ENCODE assay signal across 9 mouse cellular contexts in genomic region chr6:101376511-101377166, GRCm38 (mm10). TPM values are rescaled to one million over a fixed set of nuclear protein-coding genes. Genes with fewer than 3 reads are reported as not detected.
DNase-seq lines count a peak whose midpoint lies in the region; ATAC-seq and TF ChIP-seq lines count a peak whose summit lies in the region.
"Had no signal": no experiment of that assay in that cellular context is flagged by ENCODE, and none has a peak within 500 bp of the region (broad histone marks: within the 10 kb centered on the region; RNA-seq: fewer than 3 reads in every experiment).

No protein-coding gene starts in this region.

- TF ChIP-seq CTCF in heart, adult 2 months (IDR thresholded peaks at IDR 0.05), result no peak

- peak overlapping the region; percentile 90 for H3K4me2 ChIP-seq in lung, embryonic 15.5 days
- H3K4me2 ChIP-seq in kidney, embryonic 16.5 days (replicated peaks; ENCODE audit: low read depth, low read length), result peak overlapping the region; percentile 93
- H3K4me2 ChIP-seq in myocyte (ENCODE audit: low read depth), result peak overlapping the region; percentile 99

- no peaks in the 10 kb centered on the region for H3K36me3 ChIP-seq in lung, embryonic 15.5 days
- peaks cover 2% of the 10 kb centered on the region; the same call in 1 of the 2 replicates for H3K36me3 ChIP-seq in heart, adult 2 months (ENCODE audit: control insufficient read depth, insufficient read depth, low read length)
- no peaks in the 10 kb centered on the region for H3K36me3 ChIP-seq in kidney, embryonic 16.5 days (ENCODE audit: insufficient read depth, low read length)
- H3K36me3 ChIP-seq in myocyte (ENCODE audit: control insufficient read depth, insufficient read depth), result no peaks in the 10 kb centered on the region

- H3K79me2 ChIP-seq in heart, adult 2 months (replicated peaks; ENCODE audit: control insufficient read depth, insufficient read depth, low read length), result no peaks in the 10 kb centered on the region
- H3K79me2 ChIP-seq in myocyte (ENCODE audit: control insufficient read depth, insufficient read depth), result peaks cover 42% of the 10 kb centered on the region

- peak overlapping the region; percentile 94 for H3K27ac ChIP-seq in lung, embryonic 15.5 days
- peak overlapping the region; percentile 78 for H3K27ac ChIP-seq in heart, adult 2 months
- peak overlapping the region; percentile 89 for H3K27ac ChIP-seq in kidney, embryonic 16.5 days (ENCODE audit: low read length)
- H3K27ac ChIP-seq: macrophage had no signal

- WGBS in lung, embryonic 15.5 days, result 2% methylated on average over 10 of the region's 10 CpGs
- 8% methylated on average over 10 of the region's 10 CpGs for WGBS in heart, adult 2 months
- 9% methylated on average over 10 of the region's 10 CpGs for WGBS in kidney, embryonic 16.5 days

- no peak for TF ChIP-seq POLR2A in heart, adult 2 months (IDR thresholded peaks at IDR 0.05; ENCODE audit: insufficient read depth, low read depth, low read length)
- TF ChIP-seq POLR2A in myocyte (IDR thresholded peaks at IDR 0.05; ENCODE audit: insufficient read length, low read depth), result no peak

- no peaks in the 10 kb centered on the region for H3K9me3 ChIP-seq in lung, embryonic 15.5 days
- no peaks in the 10 kb centered on the region for H3K9me3 ChIP-seq in kidney, embryonic 16.5 days (ENCODE audit: low read length)

- H3K9ac ChIP-seq in lung, embryonic 15.5 days, result peak overlapping the region; percentile 72
- H3K9ac ChIP-seq in heart, adult 2 months (ENCODE audit: low read depth, low read length), result peak overlapping the region; percentile 72
- H3K9ac ChIP-seq in kidney, embryonic 16.5 days (replicated peaks; ENCODE audit: low read length), result peak overlapping the region; percentile 82

- H3K4me1 ChIP-seq in lung, embryonic 15.5 days, result peaks cover 45% of the 10 kb centered on the region
- peaks cover 2% of the 10 kb centered on the region; the same call in 1 of the 2 replicates for H3K4me1 ChIP-seq in heart, adult 2 months (ENCODE audit: control insufficient read depth, insufficient read depth, low read length)
- peaks cover 41% of the 10 kb centered on the region for H3K4me1 ChIP-seq in kidney, embryonic 16.5 days (ENCODE audit: insufficient read depth, low read length)

- H3K4me3 ChIP-seq in lung, embryonic 15.5 days, result peak overlapping the region; percentile 72
- peak overlapping the region; percentile 60 for H3K4me3 ChIP-seq in heart, adult 2 months
- H3K4me3 ChIP-seq in kidney, embryonic 16.5 days (ENCODE audit: low read length), result peak overlapping the region; percentile 67
- H3K4me3 ChIP-seq in myocyte, result peak overlapping the region; percentile 33

- no peaks in the 10 kb centered on the region for H3K27me3 ChIP-seq in lung, embryonic 15.5 days
- no peaks in the 10 kb centered on the region for H3K27me3 ChIP-seq in heart, adult 2 months (ENCODE audit: control insufficient read depth, insufficient read depth, low read length)
- H3K27me3 ChIP-seq in kidney, embryonic 16.5 days (ENCODE audit: insufficient read depth, low read length), result peaks cover 10% of the 10 kb centered on the region
- H3K27me3 ChIP-seq in myocyte (ENCODE audit: control insufficient read depth, insufficient read depth, insufficient read length), result no peaks in the 10 kb centered on the region

- peak overlapping the region; percentile 89 for H3ac ChIP-seq in myocyte (ENCODE audit: control insufficient read depth, insufficient read length)

- no peak for TF ChIP-seq EP300 in heart, adult 2 months (IDR thresholded peaks at IDR 0.05; ENCODE audit: insufficient read depth, low read depth, low read length)

- no peak for DNase-seq in lung, adult 18-20 months
- DNase-seq in heart, adult 2 months, result peak; percentile 56 to 68
- no peak for DNase-seq in thymus, postnatal 10 days (ENCODE audit: low spot score in 2 of 2)

- ATAC-seq in lung, embryonic 15.5 days (ENCODE audit: borderline replicate concordance, extremely low read depth, low FRiP score, low TSS enrichment), result no peak
- no peak for ATAC-seq in kidney, embryonic 16.5 days (ENCODE audit: low FRiP score, low TSS enrichment)
- ATAC-seq in erythroid progenitor cell, adult 5-6 weeks (replicated peaks; ENCODE audit: low FRiP score, poor library complexity, severe bottlenecking), result no peak
- no peak for ATAC-seq in cerebellum, adult (ENCODE audit: insufficient number of reproducible peaks, low FRiP score, low TSS enrichment)

- intact Hi-C loops in heart, adult 2 months (cut with DNase I), result loop anchor here (2.0 to 5.0 kb wide), 2 partner anchors 106 to 156 kb away; no protein-coding TSS in a partner anchor

TF ChIP-seq in myocyte, 11 proteins besides CTCF, POLR2A, EP300 and RAD21:
- TF ChIP-seq SRF (IDR thresholded peaks at IDR 0.05; ENCODE audit: control insufficient read depth, insufficient read length, low read depth) (no peak), CEBPB (IDR thresholded peaks at IDR 0.05; ENCODE audit: insufficient read depth, poor library complexity, severe bottlenecking) (no peak), USF1 (IDR thresholded peaks at IDR 0.05; ENCODE audit: low read depth) (no peak), MYOG (IDR thresholded peaks at IDR 0.05; ENCODE audit: control insufficient read depth in 1 of 3, insufficient read depth in 1 of 3, insufficient read length in 2 of 3, low read depth in 2 of 3) (no peak), E2F4 (IDR thresholded peaks at IDR 0.05; ENCODE audit: insufficient read depth) (no peak), MAX (IDR thresholded peaks at IDR 0.05; ENCODE audit: low read depth) (no peak), POLR2AphosphoS2 (IDR thresholded peaks at IDR 0.05; ENCODE audit: insufficient read length, low read depth) (no peak), TCF3 (IDR thresholded peaks at IDR 0.05; ENCODE audit: insufficient read length, low read depth) (no peak)

RNA-seq across cellular contexts. Expression of gene Pdzrn3, which starts 1.1 kb away (rescaled TPM):
- polyA plus RNA-seq in lung, embryonic 15.5 days (2015; fragmentation: Nextera tagmentation; extraction: Ambion mirVana), result 9.7 and 11.0 TPM in 2 replicates
- 10 to 100 TPM; 28.7 to 32.2 TPM for total RNA-seq in heart, adult 2 months (2021)
- polyA plus RNA-seq in heart, adult 2 months (2012; rRNA removed), result 19.3 and 21.8 TPM in 2 replicates
- 8.6 and 8.7 TPM in 2 replicates for polyA plus RNA-seq in kidney, embryonic 16.5 days (2015; fragmentation: Nextera tagmentation; extraction: Ambion mirVana)
- polyA plus RNA-seq in myocyte (2012; fragmentation: generic; extraction: Trizol), result 13.8 TPM
- total RNA-seq in erythroid progenitor cell, adult 5-6 weeks (2015; ENCODE audit: low replicate concordance), result not detected in 2 replicates
- not detected in 2 replicates for total RNA-seq in erythroid progenitor cell, adult 5-6 weeks (2017; ENCODE audit: low replicate concordance)
- polyA plus RNA-seq: macrophage had no signal

Comparison
In these comparisons a context has a peak if more than half of its experiments do, and no peak if none do; other contexts are left out.
1. DNase-seq: peak in heart, adult 2 months (2 of 2); none in lung, adult 18-20 months (0 of 2) and thymus, postnatal 10 days (0 of 2).
2. Peak in every context shown above with its lines, with median percentiles within 50 percentile points of each other: H3K27ac ChIP-seq, H3K4me2 ChIP-seq, H3K4me3 ChIP-seq and H3K9ac ChIP-seq.